Mouse (Mus musculus) heart, adult 2 months (tissue): ENCODE results near the gene Tmem223. TPM values are rescaled to one million over a fixed set of nuclear protein-coding genes. Genes with fewer than 3 reads are reported as not detected.

ENCODE experiments used
- DNase-seq, 2 experiments: peaks; one replicate each; pipeline ENCODE4 v3.0.0; 2021
- H3K27ac ChIP-seq: fragments of 200-600 bp; 2 replicates; pipeline ENCODE4 v1.8.1; 2022
- H3K27me3 ChIP-seq: fragments of 200-500 bp; 2 replicates; pipeline ENCODE4 v1.6.1; 2012; ENCODE audit warnings: mild to moderate bottlenecking, low read length, inconsistent platforms, mixed read lengths; ENCODE audit not compliant: control insufficient read depth, insufficient read depth
- H3K36me3 ChIP-seq: fragments of 200-500 bp; 2 replicates; pipeline ENCODE4 v1.6.1; 2012; ENCODE audit warnings: low read length, inconsistent platforms; ENCODE audit not compliant: control insufficient read depth, insufficient read depth
- H3K4me1 ChIP-seq: fragments of 200-500 bp; 2 replicates; pipeline ENCODE4 v1.6.1; 2011; ENCODE audit warnings: low read length; ENCODE audit not compliant: control insufficient read depth, insufficient read depth
- H3K4me3 ChIP-seq: fragments of 200-600 bp; 2 replicates; pipeline ENCODE4 v1.8.1; 2022
- H3K79me2 ChIP-seq: fragments of 200-500 bp; replicated peaks from 2 replicates; pipeline ENCODE4 v1.6.1; 2012; ENCODE audit warnings: mild to moderate bottlenecking, inconsistent platforms, low read length, moderate library complexity, mixed read lengths; ENCODE audit not compliant: control insufficient read depth, insufficient read depth
- H3K9ac ChIP-seq: fragments of 200-500 bp; 2 replicates; pipeline ENCODE4 v1.6.1; 2012; ENCODE audit warnings: low read depth, mild to moderate bottlenecking, control low read depth, inconsistent platforms, low read length, mixed read lengths
- CTCF ChIP-seq: fragments of 200-600 bp; IDR thresholded peaks from 2 replicates; pipeline ENCODE4 v1.8.1; 2022; ENCODE audit warnings: antibody characterized with exemption, mild to moderate bottlenecking, moderate library complexity
- EP300 ChIP-seq: fragments of 200-500 bp; IDR thresholded peaks from 2 replicates; pipeline ENCODE4 v1.6.1; 2011; ENCODE audit warnings: low read depth, low read length, control low read depth; ENCODE audit not compliant: insufficient read depth
- POLR2A ChIP-seq: fragments of 200-500 bp; IDR thresholded peaks from 2 replicates; pipeline ENCODE4 v1.6.1; 2011; ENCODE audit warnings: mild to moderate bottlenecking, low read depth, low read length, control low read depth; ENCODE audit not compliant: insufficient read depth
- WGBS: fragments of 180-500 bp; shearing (Covaris S2); methylation state at CpG from one replicate; pipeline ENCODE4 v1.1.7; 2018; 5-methylcytosine and 5-hydroxymethylcytosine counted together
- intact Hi-C: fragments of 180-260 bp; cut with DNase I; formaldehyde crosslinking; loops from one replicate; pipeline ENCODE4 v1.15.1; 2025
- polyA plus RNA-seq: library from polyadenylated mRNA; depleted of rRNA; stranded (reverse); fragments of >200 nt; gene quantifications from 2 replicates; pipeline ENCODE4 v1.2.3, GENCODE M21; 2012
- total RNA-seq, 2 experiments: library from RNA; stranded (reverse); gene quantifications; 2 replicates each; pipeline ENCODE4 v1.2.3; 2021

Gene Tmem223
- total and polyA plus RNA-seq, 3 experiments = 108 to 212 (median 130) TPM

DNA sequence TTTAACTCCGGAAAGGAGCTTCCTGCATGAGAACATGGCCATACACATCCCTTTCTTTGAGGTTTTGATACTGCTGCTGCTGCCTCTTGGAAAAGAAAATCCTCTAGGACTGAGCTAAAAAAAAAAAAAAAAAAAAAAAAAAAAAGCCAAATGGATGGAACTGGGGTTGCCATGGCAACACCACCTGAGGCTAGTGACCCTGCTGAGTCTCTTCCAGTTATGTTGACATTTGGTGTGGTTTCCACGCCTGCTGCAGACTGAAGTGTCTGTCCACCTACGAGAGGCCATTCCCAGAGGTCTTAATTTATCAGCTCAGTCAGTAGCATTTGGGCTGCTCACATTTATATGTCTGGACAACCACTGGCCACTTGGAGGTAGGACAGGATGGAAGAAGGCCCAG is 17.7 kb downstream of the Tmem223 start:
- 51% methylated on average over 3 of the region's 3 CpGs for WGBS
- Histone ChIP-seq H3K27ac (no peak overlapping the region), H3K9ac (no peak overlapping the region), H3K4me1 (no peaks in the 10 kb centered on the region), H3K4me3 (no peak overlapping the region), H3K79me2 (no peaks in the 10 kb centered on the region), H3K27me3 (no peaks in the 10 kb centered on the region), H3K36me3 (no peaks in the 10 kb centered on the region)
- DNase-seq = no peak
- TF ChIP-seq EP300 (no peak), POLR2A (no peak), CTCF (no peak)
- intact Hi-C loops = no loop called here

GRCm38 (mm10) chr19:8789171-8789570 is 18.4 kb downstream of the Tmem223 start:
- intact Hi-C loops = no loop called here
- no peak for DNase-seq
- 47% methylated on average over 1 of the region's 1 CpGs for WGBS

GRCm38 (mm10) chr19:8790171-8790570 is 19.4 kb downstream of the Tmem223 start:
- intact Hi-C loops = no loop called here
- Histone ChIP-seq H3K9ac (no peak overlapping the region), H3K27me3 (no peaks in the 10 kb centered on the region), H3K4me1 (no peaks in the 10 kb centered on the region), H3K4me3 (no peak overlapping the region), H3K79me2 (no peaks in the 10 kb centered on the region), H3K27ac (no peak overlapping the region), H3K36me3 (no peaks in the 10 kb centered on the region)
- DNase-seq = no peak
- WGBS = 75% methylated on average over 7 of the region's 7 CpGs
- TF ChIP-seq CTCF (no peak), POLR2A (no peak)

More at GRCm38 (mm10) chr19:8789171-8789570, 18.4 kb downstream of the Tmem223 start:
- Histone ChIP-seq H3K79me2 (no peaks in the 10 kb centered on the region), H3K27me3 (no peaks in the 10 kb centered on the region), H3K9ac (no peak overlapping the region), H3K27ac (no peak overlapping the region), H3K4me1 (no peaks in the 10 kb centered on the region), H3K4me3 (no peak overlapping the region), H3K36me3 (no peaks in the 10 kb centered on the region)
- TF ChIP-seq CTCF (no peak), EP300 (no peak), POLR2A (no peak)

DNA sequence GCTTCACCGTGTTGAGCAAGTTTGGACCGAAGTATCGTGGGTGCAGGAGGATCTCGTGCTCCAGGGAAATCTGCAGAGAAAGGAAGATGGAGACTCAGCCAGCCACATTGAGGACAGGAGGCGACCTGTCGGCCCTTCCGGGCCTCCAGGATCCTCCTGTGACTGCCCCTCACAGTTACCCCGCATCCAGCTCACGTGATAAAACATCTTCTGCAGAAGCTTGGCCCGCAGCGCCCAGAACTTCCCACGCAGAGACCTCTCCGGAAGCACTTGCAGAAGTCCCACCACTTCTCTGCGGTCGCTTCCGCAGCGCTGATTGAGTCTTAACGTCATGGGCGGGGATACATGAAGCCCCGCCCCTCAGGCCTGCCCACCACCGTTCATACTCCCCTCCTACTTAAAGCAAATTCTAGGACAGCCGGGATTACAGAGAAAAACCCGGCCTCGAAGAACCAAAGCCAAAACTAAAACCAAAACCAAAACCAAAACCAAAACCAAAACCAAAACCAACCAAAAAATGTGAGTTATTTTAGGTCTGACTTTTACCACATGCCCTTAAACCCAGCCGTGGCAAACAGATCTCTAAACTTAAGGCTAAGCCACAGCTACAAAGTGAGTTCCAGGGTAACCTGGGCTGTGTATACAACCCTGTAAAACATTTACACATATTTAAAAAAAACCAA is 27.6 kb downstream of the Tmem223 start, which contains the start of gene Polr2g:
Gene Polr2g, minus strand, starts transcription at position 314 of the 683 bp plus-strand sequence.
- DNase-seq = peak; percentile 90 to 93
- TF ChIP-seq EP300 = 0 out of 2 replicates have a peak, but pooled peaks have one; percentile 59
- no peak for TF ChIP-seq CTCF
- peak; percentile 92 for TF ChIP-seq POLR2A
- Histone ChIP-seq H3K27ac (peak within 1 kb of the TSS; percentile 81), H3K9ac (peak within 1 kb of the TSS; percentile 80), H3K4me1 (no peaks in the 10 kb centered on the region; the same call in none of the 2 replicates), H3K79me2 (no peaks in the 10 kb centered on the region), H3K27me3 (no peaks in the 10 kb centered on the region), H3K4me3 (peak within 1 kb of the TSS; percentile 83), H3K36me3 (peaks cover 3% of the 10 kb centered on the region; the same call in 1 of the 2 replicates)
- 1% methylated on average over 25 of the region's 25 CpGs for WGBS
- intact Hi-C loops = loop anchor here (2.0 kb wide), 2 partner anchors 24 to 72 kb away; partner anchors contain the start of genes Tmem179b and Ubxn1

DNA sequence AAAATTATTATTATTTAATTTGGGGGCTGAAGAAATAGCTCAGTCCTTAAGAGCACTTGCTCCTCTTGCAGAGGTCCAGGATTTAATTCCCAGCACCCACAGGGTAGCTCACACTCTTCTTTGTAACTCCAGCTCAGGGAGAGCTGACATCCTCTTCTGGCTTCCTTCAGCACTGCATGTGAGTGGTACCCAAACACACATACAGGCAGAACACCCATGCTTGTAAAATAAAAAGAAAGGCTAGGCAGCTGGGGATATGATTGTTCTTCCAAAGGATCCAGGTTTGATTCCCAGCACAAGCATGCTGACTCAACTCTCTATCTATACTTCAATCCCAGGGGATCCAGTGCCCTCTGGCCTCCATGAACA is 28.1 kb downstream of the Tmem223 start:
- Histone ChIP-seq H3K27me3 (no peaks in the 10 kb centered on the region), H3K79me2 (0 out of 2 replicates have a peak, but pooled peaks cover under 1% of the 10 kb centered on the region), H3K27ac (peak overlapping the region; percentile 81), H3K4me1 (no peaks in the 10 kb centered on the region; the same call in none of the 2 replicates), H3K9ac (no peak overlapping the region), H3K36me3 (peaks cover 3% of the 10 kb centered on the region; the same call in 1 of the 2 replicates), H3K4me3 (peak overlapping the region; percentile 83; the same call in 1 of the 2 replicates)
- intact Hi-C loops = loop anchor here (2.0 kb wide), 2 partner anchors 24 to 72 kb away; partner anchors contain the start of genes Tmem179b and Ubxn1
- no peak for DNase-seq
- TF ChIP-seq EP300 (no peak), POLR2A (no peak), CTCF (peak; percentile 11; the same call in 1 of the 2 replicates)

- DNase-seq = peak; percentile 88 to 96
- TF ChIP-seq EP300 (no peak; the same call in 1 of the 2 replicates), CTCF (no peak), POLR2A (peak; percentile 94)
- Histone ChIP-seq H3K9ac (peak within 1 kb of the TSS; percentile 60), H3K4me3 (peak within 1 kb of the TSS; percentile 85), H3K79me2 (0 out of 2 replicates have a peak, but pooled peaks cover 1% of the 10 kb centered on the region), H3K27ac (peak within 1 kb of the TSS; percentile 83), H3K27me3 (no peaks in the 10 kb centered on the region), H3K4me1 (no peaks in the 10 kb centered on the region; the same call in none of the 2 replicates), H3K36me3 (no peaks in the 10 kb centered on the region; the same call in 1 of the 2 replicates)
- 1% methylated on average over 30 of the region's 30 CpGs for WGBS
- intact Hi-C loops = loop anchor here (2.0 to 5.0 kb wide), 2 partner anchors 17 to 80 kb away; partner anchors contain the start of genes Slc3a2 and Ttc9c
These were observed 31.5 kb downstream of the Tmem223 start, which contains the start of gene Zbtb3 for GRCm38 (mm10) chr19:8802130-8802821. Gene Zbtb3, plus strand, starts transcription at chr19:8802555.
